Mouse (Mus musculus): ENCODE measurements around the gene Fam13a. TPM values are rescaled to one million over a fixed set of nuclear protein-coding genes. Genes with fewer than 3 reads are reported as not detected.

Fam13a gene
- total RNA-seq, 4 experiments from 2014 or later = 6.1 to 13.4 (median 11.9) TPM

DNA sequence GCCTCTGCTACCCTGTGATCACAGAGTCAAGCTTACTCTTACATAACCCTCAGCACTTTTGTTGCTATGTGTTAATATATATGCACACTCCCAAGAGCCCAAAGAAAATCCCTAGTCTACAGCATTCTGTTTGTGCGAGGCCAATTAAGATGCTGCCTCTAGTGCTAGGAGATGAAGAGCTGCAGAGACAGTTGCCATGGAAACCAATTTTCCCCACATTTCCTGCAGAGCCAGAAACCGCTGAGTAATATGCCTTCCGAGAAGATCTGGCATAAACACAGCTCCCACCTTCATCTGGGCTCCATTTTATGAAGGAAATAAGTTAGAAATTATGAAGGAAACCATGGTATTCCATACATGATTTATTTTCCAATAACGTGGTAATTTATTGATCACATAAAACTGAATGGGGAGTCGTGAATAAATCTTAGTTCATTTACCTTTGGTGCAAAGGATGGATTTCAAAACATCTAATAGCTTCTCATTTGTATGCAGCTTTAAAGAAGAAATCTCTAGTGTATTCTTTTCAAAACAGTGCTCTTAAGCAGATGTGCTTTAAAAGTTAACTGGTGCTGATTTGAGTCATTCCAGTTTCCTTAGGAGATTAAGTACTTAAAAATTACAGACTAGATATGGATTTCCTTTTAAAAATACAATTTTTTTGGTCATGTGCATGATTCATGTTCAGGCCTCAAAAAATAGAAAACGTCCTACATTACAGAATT, 91.0 kb downstream of the Fam13a start:
- DNase-seq (ENCODE audit: low spot score in 2 of 2) = no peak

DNA sequence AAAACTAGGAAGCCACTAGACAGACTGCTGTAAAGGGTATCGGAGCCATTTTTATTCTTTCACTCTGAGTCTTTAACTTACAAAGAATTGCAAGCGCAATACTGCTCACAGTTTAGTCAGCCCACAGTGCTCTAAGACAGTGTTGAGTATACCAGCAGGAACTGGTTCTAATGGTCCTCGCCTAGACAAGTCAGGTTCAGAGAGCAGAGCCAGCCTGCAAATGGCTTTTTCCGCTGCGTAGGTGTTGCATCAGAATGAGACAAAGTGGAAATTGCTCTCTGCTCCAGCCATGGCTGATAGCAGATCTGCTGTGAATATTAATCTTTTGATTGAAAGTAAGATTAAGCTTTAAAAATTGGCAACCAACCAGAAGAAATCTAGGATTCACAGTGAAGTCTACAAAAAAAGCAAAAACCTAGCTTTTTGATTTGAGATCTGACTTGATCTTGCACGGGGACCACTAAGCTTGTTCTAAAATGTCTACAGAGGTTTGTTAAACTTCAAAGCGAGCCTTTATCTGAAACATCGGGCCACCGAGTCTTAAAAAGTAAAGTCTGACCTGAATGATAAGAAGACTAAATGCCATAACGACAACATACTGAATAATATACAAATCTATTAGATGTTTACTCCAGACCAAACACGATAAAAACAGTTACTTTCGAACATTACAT, 91.7 kb downstream of the Fam13a start:
- DNase-seq (ENCODE audit: low spot score in 2 of 2) = no peak

- DNase-seq (ENCODE audit: low spot score in 2 of 2) = no peak
Measured at GRCm38 (mm10) chr6:58931149-58931548, 93.2 kb downstream of the Fam13a start.

GRCm38 (mm10) chr6:58929911-58930431, 94.4 kb downstream of the Fam13a start:
- peak; percentile 33 to 60 for DNase-seq (ENCODE audit: low spot score in 2 of 2)

GRCm38 (mm10) chr6:58927881-58928280, 96.5 kb downstream of the Fam13a start:
- DNase-seq (ENCODE audit: low spot score in 2 of 2) = peak; percentile 46 to 73

DNA sequence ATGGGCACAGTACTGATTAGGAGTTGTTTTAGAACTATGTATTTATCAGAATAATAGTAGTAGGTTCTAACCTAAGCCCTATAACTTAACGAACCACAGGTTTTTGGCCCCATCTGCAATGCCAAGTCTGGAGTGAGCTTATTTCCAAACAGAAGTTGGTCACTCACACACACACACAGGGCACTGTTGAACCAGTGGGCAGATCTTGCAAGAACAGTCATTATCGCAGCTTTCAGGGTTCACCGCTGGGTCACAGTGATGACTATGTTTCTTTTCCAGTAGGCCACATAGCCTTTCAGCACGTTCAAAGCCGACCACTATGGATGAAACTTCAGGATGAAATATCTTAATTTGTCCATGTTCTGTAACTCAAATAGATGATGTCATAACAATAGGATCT, 101.8 kb downstream of the Fam13a start:
- DNase-seq (ENCODE audit: low spot score in 2 of 2) = no peak

GRCm38 (mm10) chr6:58921623-58922022, 102.7 kb downstream of the Fam13a start:
- no peak for DNase-seq (ENCODE audit: low spot score in 2 of 2)

DNA sequence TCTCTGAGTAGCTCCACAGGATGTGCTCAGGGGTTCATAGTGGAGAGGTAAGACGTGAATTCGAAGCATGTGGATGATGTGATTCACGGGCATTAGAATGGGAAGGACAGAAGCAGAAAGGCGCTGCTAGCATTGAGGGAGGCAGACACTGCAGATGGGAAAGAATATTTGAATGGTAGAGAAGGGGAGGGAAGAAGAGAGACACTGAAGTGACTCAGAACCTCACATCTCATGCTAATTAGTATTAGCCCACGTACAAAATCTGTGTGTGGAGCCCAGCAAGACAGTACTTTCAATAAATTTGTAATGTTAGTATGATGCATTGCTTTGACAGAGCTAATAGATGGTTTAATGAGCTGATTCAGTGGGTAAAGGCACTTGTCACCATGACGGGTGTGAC, 103.6 kb downstream of the Fam13a start:
- DNase-seq (ENCODE audit: low spot score in 2 of 2) = no peak

DNA sequence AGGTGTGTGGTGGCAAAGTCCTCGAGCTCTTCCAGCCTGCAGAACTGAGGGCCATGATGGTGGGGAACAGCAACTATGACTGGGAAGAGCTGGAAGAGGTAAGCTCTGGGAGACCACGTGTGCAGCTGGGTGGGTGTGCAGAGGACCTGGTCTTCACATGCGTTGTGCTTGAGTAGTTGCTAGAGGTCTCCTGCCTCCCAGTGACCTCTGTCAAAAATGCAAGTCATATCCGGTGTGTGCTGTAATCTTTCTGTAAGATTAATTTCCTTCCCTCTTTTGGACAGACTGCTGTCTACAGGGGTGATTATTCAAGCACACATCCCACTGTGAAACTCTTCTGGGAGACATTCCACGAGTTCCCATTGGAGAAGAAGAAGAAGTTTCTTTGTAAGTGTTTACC, 107.9 kb downstream of the Fam13a start:
- DNase-seq (ENCODE audit: low spot score in 2 of 2) = no peak

- no peak for DNase-seq (ENCODE audit: low spot score in 2 of 2)
Measured at GRCm38 (mm10) chr6:58913971-58914370, 110.4 kb downstream of the Fam13a start.

DNA sequence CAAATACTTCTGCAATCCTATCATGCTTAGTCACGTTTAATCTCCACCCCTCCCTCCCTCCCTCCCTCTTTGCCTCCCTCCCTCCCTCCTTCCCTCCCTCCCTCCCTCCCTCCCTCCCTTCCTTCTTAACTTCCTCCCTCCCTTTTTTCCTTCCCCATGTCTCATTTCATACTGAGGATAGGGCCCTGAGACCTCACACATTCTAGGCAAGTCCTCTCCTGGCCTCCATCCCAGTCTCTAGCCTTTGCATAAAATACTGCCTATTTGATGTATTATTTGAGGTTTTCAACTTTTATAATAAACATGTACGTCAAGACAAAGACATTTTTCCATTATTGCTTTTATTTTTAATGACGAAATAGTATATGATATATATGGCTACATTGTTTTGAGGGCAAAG, 110.8 kb downstream of the Fam13a start:
- no peak for DNase-seq (ENCODE audit: low spot score in 2 of 2)

DNA sequence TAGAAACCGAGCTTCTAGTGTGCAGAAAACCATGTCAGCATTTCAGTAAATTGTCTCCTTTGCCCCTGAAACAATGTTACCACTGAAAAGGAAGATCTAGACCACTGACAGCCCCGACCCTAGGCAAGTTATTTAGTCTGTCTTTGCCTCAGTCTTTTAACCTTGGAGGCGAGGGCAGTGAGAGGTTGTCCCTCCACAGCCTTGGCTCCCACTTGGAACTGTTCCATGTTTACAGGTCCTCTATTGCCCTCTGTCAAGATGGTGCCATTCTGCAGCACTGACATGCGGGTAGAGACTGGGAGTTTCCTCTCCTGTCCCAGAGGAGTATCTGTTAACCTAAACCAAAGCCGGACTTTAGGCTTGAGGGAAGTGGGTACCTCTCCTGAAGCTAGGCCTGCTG, 111.5 kb downstream of the Fam13a start:
- no peak for DNase-seq (ENCODE audit: low spot score in 2 of 2)

GRCm38 (mm10) chr6:58907791-58908190, 116.6 kb downstream of the Fam13a start:
- no peak for DNase-seq (ENCODE audit: low spot score in 2 of 2)

DNA sequence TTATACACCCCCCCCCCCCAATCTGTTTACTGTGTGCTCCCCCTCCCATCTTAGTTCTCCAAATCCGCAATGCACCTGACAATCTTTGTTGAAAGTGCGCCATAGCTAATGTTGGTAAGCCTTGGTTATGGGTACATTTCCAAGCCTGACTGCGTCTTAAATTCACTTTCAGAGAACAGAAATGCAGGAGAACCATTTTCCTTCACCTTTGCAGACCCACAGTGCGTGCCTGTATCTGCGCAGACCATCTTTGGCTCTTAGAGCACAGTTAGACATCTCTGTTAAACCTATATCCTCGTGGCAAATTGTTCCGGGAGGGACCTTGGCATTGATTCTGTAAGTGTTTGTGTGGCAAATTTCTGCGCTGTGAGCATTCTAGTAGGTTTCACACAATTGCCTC, 117.0 kb downstream of the Fam13a start:
- no peak for DNase-seq (ENCODE audit: low spot score in 2 of 2)

- no peak for DNase-seq (ENCODE audit: low spot score in 2 of 2)
Measured at GRCm38 (mm10) chr6:58906852-58907261, 117.5 kb downstream of the Fam13a start, which contains the start of gene Nap1l5. Gene Nap1l5 (minus strand): TSS chr6:58907076.

GRCm38 (mm10) chr6:58904551-58904950, 119.8 kb downstream of the Fam13a start:
- DNase-seq (ENCODE audit: low spot score in 2 of 2) = no peak

DNA sequence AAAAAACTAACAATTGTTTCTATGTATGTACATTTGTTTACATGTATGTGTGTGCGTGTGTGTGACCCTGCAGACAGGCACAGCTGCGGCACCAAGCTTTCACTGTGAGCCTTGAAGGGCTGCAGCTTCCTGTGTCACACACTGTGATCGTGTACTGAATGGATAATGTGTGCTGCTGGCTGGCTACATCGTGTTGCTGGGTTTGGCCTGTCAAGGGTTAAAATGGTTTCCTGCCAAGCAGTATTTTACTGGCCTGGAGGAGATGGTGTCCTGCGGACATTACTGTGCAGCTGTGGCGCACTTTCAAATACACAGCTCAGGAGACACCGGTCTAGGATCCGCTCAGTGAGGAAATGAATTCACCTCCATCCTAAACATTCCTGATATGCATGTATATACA, 121.2 kb downstream of the Fam13a start:
- DNase-seq (ENCODE audit: low spot score in 2 of 2) = no peak

DNA sequence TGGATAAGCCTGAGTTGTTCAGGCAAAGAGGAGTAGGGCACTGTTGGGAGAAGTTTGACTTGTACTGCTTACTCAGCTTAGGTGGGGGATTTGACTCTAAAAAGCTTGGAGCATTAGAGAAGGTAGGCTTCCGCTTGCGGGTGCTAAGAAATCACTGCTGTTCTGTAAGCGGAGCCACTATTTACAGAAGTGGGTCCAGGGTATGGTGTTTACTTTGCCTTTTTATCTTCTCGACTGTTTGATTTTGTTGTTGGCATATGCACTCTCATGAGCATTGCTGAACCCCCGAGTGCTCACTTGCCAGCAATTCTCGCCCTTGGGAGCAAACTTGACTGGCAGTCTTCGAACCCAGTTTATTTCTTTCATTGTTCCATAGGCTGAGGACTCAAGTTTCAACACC, 123.8 kb downstream of the Fam13a start:
- DNase-seq (ENCODE audit: low spot score in 2 of 2) = no peak

DNA sequence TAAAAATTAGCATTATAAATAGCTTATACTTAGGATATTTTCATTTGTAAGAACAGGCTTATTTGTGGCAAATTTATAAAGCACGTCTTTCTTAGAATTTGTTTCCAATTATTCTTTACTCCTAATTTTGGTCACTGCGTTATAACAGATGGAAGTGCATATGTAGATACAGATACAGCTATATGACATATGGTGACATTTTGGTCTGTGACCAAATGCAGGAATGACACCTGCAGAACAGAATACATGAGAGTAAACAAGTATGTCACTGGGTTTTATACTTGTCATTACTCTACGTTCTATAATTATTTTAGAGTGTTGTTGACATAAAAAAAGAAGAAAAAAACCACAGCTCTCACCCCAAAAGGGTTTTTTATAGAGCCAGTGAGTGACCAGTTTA, 125.3 kb downstream of the Fam13a start:
- no peak for DNase-seq (ENCODE audit: low spot score in 2 of 2)

GRCm38 (mm10) chr6:58896648-58897047, 127.7 kb downstream of the Fam13a start:
- no peak for DNase-seq (ENCODE audit: low spot score in 2 of 2)

GRCm38 (mm10) chr6:58894994-58895393, 129.4 kb downstream of the Fam13a start:
- no peak for DNase-seq (ENCODE audit: low spot score in 2 of 2)

DNA sequence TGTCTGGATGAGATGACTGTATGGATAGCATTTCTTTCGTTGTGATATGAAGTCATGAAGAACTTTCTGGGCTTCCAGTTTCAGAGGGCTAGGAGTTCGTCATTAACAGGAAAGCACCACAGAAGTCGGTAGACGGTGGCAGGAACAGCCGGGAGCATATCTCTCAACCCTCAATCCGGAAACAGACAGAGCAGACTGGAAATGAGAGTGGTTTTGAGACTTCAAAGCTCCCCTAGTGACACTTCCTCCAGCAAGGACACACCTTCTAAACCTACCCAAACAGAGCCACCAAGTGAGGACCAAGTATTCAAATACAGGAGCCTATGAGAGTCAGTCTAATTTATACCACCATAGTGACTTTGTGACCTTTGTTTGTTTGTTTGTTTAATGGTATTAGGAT, 131.0 kb downstream of the Fam13a start:
- no peak for DNase-seq (ENCODE audit: low spot score in 2 of 2)

GRCm38 (mm10) chr6:58889917-58890316, 134.4 kb downstream of the Fam13a start:
- no peak for DNase-seq (ENCODE audit: low spot score in 2 of 2)
